Mouse (Mus musculus): ENCODE results near the gene Hmgn2.

The Hmgn2 gene

GRCm38 (mm10) chr4:133971741-133972140, 3.3 kb upstream of the Hmgn2 start:
- DNase-seq: no peak

- no peak for DNase-seq
Observed at GRCm38 (mm10) chr4:133970876-133971275, 2.4 kb upstream of the Hmgn2 start.

- no peak for DNase-seq
Observed at GRCm38 (mm10) chr4:133970196-133970595, 1.7 kb upstream of the Hmgn2 start.

- no peak for DNase-seq
Observed at GRCm38 (mm10) chr4:133969114-133969770, 792 bp upstream of the Hmgn2 start.

GRCm38 (mm10) chr4:133967866-133968149, 642 bp downstream of the Hmgn2 start:
- peak; percentile 89 for DNase-seq

GRCm38 (mm10) chr4:133967138-133967865, 1.1 kb downstream of the Hmgn2 start:
- DNase-seq: peak; percentile 98

- DNase-seq: no peak
Observed at GRCm38 (mm10) chr4:133966271-133966940, 2.0 kb downstream of the Hmgn2 start.

- no peak for DNase-seq
Observed at GRCm38 (mm10) chr4:133962566-133962965, 5.9 kb downstream of the Hmgn2 start.

GRCm38 (mm10) chr4:133958884-133959283, 9.6 kb downstream of the Hmgn2 start:
- no peak for DNase-seq

GRCm38 (mm10) chr4:133956358-133956757, 12.1 kb downstream of the Hmgn2 start:
- no peak for DNase-seq

- no peak for DNase-seq
Observed at GRCm38 (mm10) chr4:133946736-133947135, 21.7 kb downstream of the Hmgn2 start.

GRCm38 (mm10) chr4:133943791-133944190, 24.7 kb downstream of the Hmgn2 start:
- DNase-seq: no peak

GRCm38 (mm10) chr4:133942679-133943078, 25.8 kb downstream of the Hmgn2 start:
- no peak for DNase-seq

GRCm38 (mm10) chr4:133941576-133941975, 26.9 kb downstream of the Hmgn2 start:
- DNase-seq: no peak

- no peak for DNase-seq
Observed at GRCm38 (mm10) chr4:133940386-133941260, 27.8 kb downstream of the Hmgn2 start.

GRCm38 (mm10) chr4:133938077-133938476, 30.4 kb downstream of the Hmgn2 start:
- no peak for DNase-seq

- no peak for DNase-seq
Observed at GRCm38 (mm10) chr4:133931785-133932184, 36.7 kb downstream of the Hmgn2 start.

- DNase-seq: no peak
Observed at GRCm38 (mm10) chr4:133931349-133931748, 37.1 kb downstream of the Hmgn2 start.

GRCm38 (mm10) chr4:133929278-133929670, 39.2 kb downstream of the Hmgn2 start:
- no peak for DNase-seq

- DNase-seq: no peak
Observed at GRCm38 (mm10) chr4:133928576-133929277, 39.7 kb downstream of the Hmgn2 start.

GRCm38 (mm10) chr4:133925204-133925603, 43.2 kb downstream of the Hmgn2 start:
- no peak for DNase-seq

- no peak for DNase-seq
Observed at GRCm38 (mm10) chr4:133923743-133924142, 44.7 kb downstream of the Hmgn2 start.

All from right cerebral cortex, postnatal 25 days (tissue).